Mouse (Mus musculus): ENCODE results near the gene Ppard. TPM values are rescaled to one million over a fixed set of nuclear protein-coding genes. Genes with fewer than 3 reads are reported as not detected.

The Ppard gene
- total RNA-seq, 2 experiments from 2014 or later = 28.1 to 29.9 TPM

DNA sequence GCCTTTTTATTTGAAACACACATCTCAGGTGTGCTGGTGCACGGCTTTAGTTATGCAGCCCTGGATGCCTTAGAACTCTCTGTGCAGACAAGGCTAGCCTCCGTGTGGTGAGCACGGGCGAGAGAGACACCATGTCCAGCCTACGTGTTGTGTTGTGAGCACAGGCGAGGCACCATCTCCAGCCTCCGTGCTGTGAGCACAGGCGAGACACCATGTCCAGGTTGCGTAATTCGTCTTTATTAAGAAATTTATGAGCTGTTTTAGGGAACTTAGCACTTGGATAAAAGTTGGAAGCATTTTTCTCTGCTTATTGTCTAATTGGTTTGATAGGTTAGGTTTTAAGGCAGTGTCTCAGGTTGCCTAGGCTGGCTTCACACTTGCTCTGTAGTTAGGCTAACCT, 50.7 kb downstream of the Ppard start:
- no peak for DNase-seq

DNA sequence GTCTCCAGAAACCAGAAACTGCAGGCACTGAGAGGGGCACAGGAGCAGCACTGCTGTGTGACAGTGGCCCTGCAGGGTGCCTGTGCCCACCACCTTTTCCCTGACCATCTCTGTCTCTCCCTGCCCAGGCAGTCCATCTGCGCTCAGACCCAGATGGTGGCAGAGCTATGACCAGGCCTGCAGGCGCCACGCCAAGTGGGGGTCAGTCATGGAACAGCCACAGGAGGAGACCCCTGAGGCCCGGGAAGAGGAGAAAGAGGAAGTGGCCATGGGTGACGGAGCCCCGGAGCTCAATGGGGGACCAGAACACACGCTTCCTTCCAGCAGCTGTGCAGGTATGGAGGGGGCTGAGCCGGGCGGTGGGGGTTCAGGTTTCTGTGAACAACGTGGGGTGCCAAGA, 53.6 kb downstream of the Ppard start:
- no peak for DNase-seq

DNA sequence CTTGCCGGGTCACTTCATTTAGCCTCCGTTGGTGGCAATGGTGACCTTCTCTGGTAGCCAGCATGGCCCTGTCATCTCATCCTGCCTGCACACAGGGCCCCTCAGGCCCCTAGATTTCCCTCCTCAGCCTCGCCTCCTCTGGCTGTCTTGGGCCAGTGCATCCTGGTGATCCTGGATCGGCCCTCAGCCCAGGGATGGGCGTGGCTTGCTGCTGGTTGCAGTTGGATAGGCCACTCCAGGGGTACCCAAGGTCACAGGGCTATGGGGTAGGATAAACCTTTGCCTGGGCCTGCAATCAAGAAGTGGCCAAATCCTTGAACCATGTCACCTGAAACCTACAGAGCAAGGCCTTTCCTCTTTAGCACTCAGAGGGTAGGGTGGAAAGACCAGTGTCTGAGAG, 54.5 kb downstream of the Ppard start:
- DNase-seq = no peak

DNA sequence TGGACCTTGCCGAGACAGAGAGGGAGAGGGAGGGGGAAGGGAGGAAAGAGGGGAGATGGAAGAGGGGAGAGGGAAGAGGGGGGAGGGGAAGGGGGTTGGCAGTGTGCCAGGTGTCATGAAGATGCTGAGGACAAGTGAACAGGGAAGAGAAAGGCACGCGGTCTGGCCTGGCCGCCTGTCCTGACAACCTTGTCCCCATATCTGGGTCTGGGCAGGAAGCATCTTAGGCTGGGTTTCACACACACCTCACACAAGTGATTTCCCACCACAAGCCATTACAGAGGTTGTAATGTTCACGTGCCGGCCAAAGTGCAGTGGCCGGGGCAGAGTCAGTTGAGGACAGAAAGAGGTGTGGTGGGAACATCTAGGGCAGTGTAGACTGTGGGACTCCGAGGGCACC, 55.1 kb downstream of the Ppard start:
- no peak for DNase-seq

DNA sequence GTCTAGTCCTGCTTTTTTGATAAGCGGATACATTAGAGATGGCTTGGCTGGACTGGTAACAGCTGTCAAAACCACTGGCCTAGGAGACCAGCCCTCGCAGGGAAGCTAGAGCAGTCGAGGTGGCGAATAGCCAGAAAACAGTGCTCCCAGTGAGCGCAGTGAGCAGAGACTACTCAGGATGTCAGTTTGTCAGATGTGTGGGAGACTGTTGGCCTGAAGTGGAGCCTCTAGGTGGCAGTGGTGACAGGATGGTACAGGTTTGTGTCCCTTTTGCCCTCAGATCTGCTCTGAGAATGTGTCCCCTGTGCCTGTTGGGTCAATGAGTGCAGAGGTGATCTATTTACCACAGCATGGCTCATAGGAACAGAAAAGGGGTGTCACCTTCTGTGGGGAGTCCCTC, 55.5 kb downstream of the Ppard start:
- DNase-seq = peak in 1 of 2 experiments; percentile 42

DNA sequence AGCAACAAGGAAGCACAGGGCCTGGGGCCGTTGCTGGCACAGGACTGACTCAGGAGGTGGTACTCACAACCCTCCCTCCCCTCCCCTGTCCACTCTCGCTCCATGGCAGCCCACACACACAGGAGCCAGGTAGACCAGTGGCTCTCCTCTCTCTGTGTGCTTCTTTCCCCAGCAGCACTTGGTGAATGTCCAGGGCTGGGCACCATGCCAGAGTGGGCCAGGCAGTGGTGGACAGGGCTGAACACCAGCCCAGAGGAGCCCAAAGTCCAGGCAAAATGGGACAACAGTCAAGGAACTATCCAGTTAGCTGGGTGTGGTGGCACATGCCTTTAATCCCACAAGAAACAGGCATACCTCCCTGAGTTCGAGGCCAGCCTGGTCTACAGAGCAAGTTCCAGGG, 57.8 kb downstream of the Ppard start:
- DNase-seq = peak; percentile 57 to 72

DNA sequence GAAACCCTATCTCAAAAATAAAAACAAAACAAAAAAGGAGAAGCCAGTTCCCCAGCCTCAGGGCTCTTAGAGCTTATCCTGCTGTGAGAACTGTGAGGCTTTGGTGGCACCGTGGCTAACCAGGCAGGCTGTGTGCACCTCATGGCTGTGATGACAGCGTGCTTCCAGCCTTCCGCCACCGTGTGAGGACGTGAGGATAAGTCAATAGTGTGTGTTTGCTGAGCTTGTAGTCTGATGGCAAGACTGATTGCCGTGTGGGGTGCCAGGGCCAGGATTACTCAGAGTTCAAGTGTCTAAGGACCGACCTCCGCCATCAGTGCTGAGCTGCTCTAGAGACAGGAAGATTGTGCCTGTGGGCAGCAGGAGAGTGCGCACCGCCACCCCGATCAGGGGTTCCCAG, 58.2 kb downstream of the Ppard start:
- no peak for DNase-seq

DNA sequence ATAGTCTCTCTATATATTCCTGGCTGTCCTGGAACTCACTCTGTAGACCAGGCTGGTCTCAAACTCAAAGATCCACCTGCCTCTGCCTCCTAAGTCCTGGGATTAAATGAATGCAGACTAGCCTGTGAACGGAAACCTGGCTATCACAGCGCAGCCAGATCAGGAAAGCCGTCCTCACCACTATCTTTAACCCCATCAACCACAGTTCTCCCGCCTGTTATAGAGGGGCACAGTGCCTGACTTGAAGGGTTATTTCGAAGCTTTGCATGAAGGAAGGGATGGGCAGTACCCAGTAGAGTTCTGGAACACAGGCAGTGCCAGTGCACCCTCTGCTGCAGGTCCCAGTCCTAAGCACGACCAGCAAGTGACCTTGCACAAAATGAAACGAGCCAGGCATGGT, 58.8 kb downstream of the Ppard start:
- DNase-seq = no peak

DNA sequence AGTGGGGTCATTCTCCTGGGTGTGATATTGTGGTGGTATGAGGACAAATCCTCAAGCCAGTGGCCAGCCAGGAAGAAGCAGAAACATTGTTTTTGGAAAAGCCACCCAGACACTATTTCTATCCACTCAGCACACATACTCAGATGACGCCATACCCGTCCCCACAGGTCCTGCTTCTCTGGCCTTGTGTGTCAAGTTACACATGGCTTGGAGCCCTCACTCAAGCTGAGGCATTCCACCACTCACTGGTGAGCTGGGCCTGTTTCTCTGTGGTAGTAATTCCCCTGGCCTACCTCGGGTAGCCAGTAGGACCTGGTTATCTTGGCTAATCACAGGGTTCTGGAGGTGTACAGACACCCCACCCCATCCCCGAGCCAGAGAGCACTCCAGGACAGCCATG, 61.2 kb downstream of the Ppard start:
- DNase-seq = no peak

DNA sequence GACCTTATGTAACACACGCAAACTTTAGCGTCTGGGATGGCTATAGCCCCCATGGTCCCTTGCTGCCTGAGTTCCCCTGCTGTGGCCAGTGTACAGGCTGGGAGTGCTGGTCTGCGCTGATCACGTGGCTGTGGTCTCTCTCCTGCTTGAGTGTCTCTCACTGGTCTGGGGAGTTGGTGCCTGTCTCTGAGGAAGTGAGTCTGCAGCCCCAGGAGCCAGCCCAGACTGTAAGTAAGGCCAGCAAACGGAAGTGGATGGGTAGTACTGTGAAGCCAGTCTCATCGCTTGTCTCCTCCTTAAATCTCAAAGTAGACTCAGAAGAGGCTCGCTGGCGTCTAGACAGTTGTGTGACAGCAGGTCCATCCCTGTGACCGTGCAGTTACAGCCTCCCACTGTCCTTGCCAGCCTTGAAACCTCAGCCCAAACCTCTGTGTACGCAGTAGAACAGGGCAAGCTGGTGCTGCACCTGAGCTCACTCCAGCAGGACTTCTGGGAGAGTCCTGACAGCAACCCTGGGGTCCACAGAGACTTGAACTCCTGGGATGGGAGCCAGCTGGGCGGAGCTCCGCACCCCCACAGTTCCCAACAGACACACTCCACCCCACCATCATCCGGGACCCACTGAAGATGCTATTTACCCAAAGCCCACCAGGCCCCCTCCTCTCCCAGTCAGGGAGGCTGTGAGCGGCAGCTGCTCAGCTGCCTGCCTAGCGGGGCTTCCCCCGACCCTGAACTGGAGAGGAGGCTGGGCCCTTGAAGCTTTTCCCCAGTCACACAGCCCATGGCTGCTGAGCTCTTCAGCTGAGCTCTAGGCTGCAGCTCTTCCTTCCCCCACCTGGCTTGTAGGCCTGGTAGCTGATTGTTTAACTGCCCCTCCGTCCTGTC, 62.2 kb downstream of the Ppard start:
- DNase-seq = peak in 1 of 2 experiments; percentile 54

DNA sequence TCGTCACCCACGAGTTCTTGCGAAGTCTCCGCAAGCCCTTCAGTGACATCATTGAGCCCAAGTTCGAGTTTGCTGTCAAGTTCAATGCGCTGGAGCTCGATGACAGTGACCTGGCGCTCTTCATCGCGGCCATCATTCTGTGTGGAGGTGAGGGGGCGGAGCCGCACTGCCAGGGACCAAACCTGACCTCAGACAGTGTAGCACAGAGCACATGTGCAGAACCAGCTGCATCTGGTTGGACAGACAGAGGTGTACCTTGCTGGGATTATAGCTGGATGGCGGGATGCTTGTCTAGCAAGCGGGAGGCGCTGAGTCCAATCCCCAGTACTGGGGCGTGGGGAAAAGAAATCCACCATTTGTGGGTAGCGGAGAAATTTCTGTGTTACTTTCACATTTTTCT, 66.4 kb downstream of the Ppard start:
- no peak for DNase-seq

DNA sequence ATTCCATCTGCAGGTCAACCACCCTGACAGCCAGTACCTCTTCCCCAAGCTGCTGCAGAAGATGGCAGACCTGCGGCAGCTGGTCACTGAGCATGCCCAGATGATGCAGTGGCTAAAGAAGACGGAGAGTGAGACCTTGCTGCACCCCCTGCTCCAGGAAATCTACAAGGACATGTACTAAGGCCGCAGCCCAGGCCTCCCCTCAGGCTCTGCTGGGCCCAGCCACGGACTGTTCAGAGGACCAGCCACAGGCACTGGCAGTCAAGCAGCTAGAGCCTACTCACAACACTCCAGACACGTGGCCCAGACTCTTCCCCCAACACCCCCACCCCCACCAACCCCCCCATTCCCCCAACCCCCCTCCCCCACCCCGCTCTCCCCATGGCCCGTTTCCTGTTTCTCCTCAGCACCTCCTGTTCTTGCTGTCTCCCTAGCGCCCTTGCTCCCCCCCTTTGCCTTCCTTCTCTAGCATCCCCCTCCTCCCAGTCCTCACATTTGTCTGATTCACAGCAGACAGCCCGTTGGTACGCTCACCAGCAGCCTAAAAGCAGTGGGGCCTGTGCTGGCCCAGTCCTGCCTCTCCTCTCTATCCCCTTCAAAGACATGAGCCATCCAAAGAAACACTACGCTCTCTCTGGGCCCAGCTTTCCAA, 67.3 kb downstream of the Ppard start:
- DNase-seq = no peak

DNA sequence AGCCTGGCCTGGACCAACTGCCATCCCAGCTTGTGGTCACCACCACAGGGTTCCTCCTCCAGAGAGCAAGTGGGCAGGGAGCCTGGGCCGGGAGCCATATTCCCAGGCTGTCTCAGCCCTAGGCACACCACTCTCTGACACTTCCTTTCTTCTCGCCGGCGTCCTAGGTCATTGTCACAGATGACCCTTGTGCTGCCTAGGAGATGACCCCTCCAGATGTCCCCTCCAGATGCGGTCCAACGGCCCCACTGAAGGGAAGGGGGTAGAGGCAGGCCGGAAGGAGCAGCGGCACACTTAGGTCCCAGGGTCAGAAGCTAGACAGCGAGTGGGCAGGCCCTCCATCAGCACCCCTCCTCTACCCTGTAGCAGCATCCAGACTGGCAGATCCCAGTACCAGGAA, 67.8 kb downstream of the Ppard start:
- DNase-seq = no peak

DNA sequence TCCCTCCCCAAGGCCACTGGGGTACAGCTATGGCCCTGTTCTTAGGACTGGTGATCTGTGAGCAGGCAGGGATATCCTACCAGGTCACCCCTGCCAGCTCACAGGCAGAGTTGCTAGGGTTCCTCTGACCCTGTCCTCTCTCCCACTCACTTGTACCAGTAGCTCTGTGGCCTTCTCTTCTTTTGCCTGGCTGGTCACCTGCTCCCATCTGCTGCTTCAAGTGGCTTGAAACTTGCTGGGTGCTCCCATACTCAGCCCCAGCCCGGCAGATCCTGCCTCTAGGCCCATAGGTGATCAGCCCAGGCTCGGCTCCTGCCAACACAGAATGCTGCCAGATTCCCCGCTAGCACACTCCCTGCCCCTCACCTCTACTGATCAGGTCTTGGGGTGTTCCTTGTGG, 68.3 kb downstream of the Ppard start:
- no peak for DNase-seq

DNA sequence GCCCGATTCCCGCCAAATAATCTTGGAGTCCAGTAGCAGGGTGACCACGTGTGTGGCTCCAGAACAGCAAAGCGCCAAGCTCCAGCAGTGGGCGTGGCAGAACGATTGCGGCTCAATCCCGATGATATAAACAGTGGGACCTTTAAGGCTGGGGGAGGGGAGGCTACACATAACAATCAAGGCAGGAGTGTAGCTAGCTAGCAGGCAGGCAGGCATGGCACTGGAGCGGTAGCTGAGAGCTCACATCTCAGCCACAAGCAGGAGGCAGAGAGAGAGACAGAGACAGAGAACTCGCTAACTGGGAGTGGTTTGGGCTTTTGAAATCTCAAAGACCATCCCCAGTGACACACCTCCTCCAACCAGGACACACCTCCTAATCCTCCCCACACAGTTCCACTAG, 72.7 kb downstream of the Ppard start:
- no peak for DNase-seq

DNA sequence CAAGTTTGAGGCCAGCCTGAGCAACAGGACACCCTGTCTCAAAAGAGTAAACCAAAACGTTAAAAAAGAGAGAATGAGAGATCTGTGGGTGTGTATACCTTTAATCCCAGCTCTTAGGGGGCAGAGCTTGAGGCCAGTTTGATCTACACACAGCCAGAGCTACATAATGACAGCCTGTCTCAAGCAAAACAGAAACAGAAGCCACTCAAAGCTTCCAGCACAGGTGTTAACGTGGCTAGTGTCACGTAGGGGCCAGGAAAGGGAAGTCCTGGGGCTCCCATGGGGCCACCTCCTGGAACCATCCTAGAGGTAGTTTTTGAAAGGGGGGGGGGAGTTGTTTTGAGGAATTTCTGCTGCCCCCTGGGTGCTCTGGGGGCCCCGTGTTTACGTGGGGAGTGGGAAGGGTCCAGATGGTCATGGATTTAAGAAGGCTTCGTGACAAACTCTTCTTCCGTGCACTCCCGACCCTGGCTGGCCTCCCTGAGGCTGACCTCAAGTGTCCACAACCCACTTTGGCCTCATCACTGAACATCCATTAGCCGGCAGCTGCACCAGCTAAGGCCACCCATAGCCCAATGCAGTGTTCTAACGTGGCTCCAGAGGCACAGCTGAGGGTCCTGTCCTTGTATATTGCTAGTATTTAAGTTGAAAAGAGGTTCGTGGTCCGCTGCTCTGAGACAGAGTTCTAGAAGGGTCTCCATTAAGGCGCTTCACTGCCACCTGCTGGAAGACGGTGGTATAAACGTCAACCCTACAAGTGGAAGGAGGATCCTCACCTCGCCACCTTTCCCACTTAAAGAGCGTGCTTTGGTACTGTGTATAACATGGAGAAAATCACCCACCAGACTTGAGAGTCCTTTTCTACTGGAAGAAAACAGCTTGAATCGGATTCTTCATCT, 76.0 kb downstream of the Ppard start:
- peak; percentile 88 to 98 for DNase-seq

DNA sequence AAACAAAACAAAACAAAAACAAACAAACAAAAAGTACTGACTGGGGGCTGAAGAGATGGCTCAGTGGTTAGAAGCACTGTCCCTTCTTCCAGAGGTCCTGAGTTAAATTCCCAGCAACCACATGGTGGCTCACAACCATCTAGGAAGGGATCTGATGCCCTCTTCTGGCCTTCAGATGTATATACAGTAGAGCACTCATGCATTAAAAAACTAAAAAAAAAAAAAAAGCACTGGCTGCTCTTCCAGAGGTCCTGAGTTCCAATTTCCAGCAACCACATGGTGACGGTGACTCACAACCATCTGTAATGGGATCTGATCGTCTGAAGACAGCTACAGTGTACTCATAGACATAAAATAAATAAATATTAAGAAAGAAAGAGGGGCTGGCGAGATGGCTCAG, 78.3 kb downstream of the Ppard start:
- DNase-seq = no peak

DNA sequence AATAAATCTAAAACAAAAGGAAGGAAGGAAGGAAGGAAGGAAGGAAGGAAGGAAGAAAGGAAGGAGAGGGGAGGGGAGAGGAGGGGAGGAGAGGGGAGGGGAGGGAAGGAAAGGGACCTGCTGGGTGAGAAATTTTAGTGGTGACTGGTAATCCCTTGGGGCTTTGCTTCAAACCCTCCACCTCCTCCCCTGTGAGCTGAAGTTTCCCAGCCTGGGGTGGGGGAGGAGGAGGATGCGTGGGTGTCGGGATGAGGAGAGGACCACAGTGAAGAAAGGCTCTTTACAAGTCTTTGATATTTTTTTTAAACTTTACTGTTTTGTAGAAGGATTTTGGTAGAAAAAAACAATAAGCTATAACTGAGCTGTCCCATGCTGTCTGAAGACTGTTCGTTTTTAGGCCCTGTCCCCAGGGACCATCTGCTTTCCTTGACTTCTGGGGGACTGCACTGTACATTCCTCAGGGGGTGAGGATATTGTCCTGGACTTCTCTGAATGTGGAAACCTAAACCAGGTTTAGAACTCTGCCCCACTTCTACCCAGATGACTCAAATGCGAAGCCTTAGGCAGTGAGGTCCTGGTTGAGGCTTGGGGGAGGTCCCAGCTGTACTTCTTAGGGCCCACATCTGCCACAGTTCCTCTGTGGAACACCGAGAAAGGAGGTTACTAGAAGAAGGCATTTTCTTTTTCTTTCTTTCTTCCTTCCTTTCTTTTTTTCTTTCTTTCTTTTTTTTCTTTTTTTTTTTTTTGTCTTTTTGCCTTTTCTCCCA, 79.0 kb downstream of the Ppard start:
- DNase-seq = no peak

DNA sequence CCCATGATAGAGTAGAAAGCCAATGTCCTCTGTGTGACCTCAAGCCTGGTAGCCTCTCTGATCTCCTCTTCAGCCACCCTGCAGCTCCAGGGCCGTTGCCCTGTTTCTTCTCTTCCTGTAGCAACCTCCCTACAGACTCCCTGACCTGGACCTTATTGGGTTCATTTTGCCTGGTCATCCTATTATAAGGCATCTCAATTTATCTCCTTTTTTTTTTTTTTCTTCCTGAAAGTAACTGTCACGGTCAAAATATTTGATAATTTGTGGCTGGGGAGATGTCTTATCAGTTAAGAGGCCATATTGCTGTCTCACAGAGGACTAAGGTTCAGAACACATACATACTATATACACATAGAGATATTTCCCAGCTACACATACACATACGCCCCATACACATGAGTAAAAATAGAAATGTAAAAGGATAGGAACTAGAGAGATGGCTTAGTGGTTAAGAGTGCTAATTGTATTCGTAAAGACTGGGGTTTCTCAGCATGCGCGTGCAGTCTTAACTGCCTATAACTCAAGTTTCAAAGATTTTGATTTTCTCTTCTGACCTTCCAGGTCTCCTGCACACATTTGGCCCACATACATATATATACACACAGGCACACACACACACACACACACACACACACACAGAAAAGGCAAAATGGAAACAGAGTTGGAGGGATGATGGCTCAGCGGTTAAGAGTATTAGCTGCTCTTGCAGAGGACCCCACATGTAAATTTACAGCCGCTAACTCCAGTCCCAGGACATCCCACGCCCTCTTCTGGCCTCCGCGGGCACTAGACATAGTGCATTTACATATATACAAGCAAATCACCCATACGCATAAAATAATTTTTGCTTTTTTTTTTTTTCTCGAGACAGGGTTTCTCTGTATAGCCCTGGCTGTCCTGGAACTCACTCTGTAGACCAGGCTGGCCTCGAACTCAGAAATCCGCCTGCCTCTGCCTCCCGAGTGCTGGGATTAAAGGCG, 80.0 kb downstream of the Ppard start:
- DNase-seq = peak; percentile 36 to 54

DNA sequence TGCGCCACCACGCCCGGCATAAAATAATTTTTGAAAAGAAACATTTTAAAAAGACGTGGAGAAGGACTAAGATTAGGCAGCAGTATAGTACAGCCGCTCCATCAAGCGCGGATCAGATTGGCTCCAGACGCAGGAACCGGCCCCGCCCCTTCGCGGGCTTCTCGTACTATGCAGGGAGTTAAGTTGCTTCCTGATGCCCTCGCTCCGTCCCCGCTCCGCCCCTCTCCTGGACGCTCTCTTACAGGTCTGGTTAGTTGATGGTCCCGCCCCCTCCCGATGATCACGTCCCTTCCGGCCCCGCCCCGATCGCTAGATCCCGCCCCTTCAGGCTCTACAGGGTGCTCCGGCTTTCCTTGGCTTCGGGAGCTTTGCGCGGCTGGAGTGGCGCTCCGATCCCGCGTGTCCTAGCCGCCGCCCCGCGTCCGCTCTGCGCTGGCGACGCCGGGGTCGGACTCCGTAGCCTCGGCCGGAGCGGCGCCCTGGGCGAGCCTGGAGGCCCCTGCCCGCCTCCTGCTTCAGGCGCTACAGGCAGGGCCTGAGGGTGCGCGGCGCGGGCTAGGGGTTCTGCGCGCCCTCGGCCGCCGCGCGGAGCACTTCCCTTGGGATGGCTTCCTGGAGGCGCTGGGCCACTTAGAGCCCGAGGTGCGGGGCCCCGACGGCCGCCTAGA, 80.8 kb downstream of the Ppard start, which contains the start of gene Fance:
Gene Fance, plus strand, starts transcription at position 308 of the 668 bp plus-strand sequence.
- DNase-seq = peak; percentile 97 to 98

Data from heart, adult 18-20 months (tissue).